Mouse (Mus musculus): Measurements from ENCODE around the gene Cnmd. TPM values are rescaled to one million over a fixed set of nuclear protein-coding genes. Genes with fewer than 3 reads are reported as not detected.

Gene Cnmd
- polyA plus RNA-seq, 1 experiment from 2014 or later: 0.25 TPM

DNA sequence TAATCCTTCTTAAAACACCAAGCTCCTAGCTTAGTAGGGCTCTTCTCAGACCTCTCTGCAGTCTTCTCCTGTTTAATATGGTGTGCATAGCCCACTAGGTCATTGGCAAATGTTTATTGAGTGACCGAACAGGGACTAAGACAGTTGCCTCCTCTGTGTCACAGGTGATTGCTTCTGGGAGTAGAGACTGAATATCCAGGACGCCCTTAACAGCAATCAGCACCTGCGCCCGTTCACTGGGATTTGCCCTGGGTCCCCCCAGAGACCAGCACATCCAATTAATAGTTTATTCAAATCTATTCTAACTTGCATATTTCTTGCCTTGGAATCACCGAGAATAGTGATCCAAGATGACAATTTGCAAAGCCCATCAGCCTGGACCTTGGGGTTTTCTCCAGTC lies 10.6 kb upstream of the Cnmd start:
- ATAC-seq: no peak
- Histone ChIP-seq H3K36me3 (no peaks in the 10 kb centered on the region), H3K27me3 (replicated peaks) (no peaks in the 10 kb centered on the region), H3K9ac (no peak overlapping the region), H3K4me1 (replicated peaks) (no peaks in the 10 kb centered on the region), H3K4me2 (replicated peaks) (no peak overlapping the region), H3K4me3 (replicated peaks) (no peak overlapping the region), H3K27ac (no peak overlapping the region), H3K9me3 (no peaks in the 10 kb centered on the region)
- 83% methylated on average over 5 of the region's 5 CpGs for WGBS

DNA sequence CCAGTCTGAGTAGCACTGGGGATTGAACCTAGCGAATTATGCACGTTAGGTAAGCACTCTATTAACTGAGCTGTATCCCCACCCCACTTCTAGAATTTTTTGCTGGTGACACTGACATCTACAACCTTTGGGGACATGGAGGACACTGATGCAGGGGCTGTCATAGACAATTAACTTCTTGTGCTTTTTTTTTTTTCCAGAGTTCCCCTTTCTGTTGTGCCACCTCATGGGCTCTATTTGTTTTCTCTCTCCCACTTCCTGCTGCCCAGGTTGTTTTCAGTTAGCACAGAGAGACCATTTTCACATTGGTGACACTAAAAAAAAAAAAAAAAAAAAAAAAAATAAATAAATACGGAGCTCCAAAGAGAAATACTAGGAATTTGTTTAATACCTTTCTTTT lies 9.0 kb upstream of the Cnmd start:
- H3K36me3 ChIP-seq: no peaks in the 10 kb centered on the region
- no peaks in the 10 kb centered on the region for H3K27me3 ChIP-seq (replicated peaks)
- 78% methylated on average over 3 of the region's 3 CpGs for WGBS
- H3K9me3 ChIP-seq: no peaks in the 10 kb centered on the region
- no peak overlapping the region for H3K4me2 ChIP-seq (replicated peaks)
- no peak for ATAC-seq
- no peaks in the 10 kb centered on the region for H3K4me1 ChIP-seq (replicated peaks)
- no peak overlapping the region for H3K27ac ChIP-seq
- no peak overlapping the region for H3K9ac ChIP-seq
- H3K4me3 ChIP-seq (replicated peaks): no peak overlapping the region

GRCm38 (mm10) chr14:79661005-79661917 lies 709 bp downstream of the Cnmd start:
- peak; percentile 96 for ATAC-seq
- 19% methylated on average over 33 of the region's 33 CpGs for whole genome bisulfite sequencing
- Histone ChIP-seq H3K4me3 (replicated peaks) (peak overlapping the region; percentile 7; the same call in 1 of the 2 replicates), H3K9me3 (no peaks in the 10 kb centered on the region), H3K4me1 (replicated peaks) (no peaks in the 10 kb centered on the region), H3K4me2 (replicated peaks) (peak overlapping the region; percentile 59), H3K27me3 (replicated peaks) (peaks cover 3% of the 10 kb centered on the region; the same call in 1 of the 2 replicates), H3K36me3 (no peaks in the 10 kb centered on the region), H3K27ac (no peak overlapping the region), H3K9ac (no peak overlapping the region)

DNA sequence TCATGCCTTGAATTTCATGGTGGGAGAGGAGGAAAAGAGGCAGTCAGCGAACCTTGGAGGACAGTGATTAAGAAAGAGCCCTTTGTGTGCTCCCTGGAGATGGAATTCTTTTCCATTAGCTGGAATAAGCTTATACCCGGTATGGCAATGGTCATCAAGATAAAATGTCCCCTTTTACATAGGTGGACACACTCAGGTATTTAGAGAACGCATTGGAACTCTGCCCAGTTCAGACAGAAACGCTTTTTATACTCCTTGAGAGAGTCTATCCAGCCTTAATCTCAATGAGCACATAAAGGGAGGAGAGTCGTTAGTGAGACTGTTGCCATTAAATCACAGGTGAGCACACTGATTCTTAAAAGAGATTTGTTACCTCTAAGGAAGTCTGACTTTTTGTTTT lies 1.5 kb downstream of the Cnmd start:
- Histone ChIP-seq H3K4me1 (replicated peaks) (no peaks in the 10 kb centered on the region), H3K4me2 (replicated peaks) (no peak overlapping the region), H3K9me3 (no peaks in the 10 kb centered on the region), H3K4me3 (replicated peaks) (no peak overlapping the region), H3K27me3 (replicated peaks) (peaks cover 3% of the 10 kb centered on the region; the same call in 1 of the 2 replicates), H3K36me3 (no peaks in the 10 kb centered on the region), H3K9ac (no peak overlapping the region), H3K27ac (no peak overlapping the region)
- 56% methylated on average over 5 of the region's 5 CpGs for WGBS
- no peak for ATAC-seq

- Histone ChIP-seq H3K4me2 (replicated peaks) (no peak overlapping the region), H3K36me3 (no peaks in the 10 kb centered on the region), H3K9me3 (no peaks in the 10 kb centered on the region), H3K9ac (no peak overlapping the region), H3K27me3 (replicated peaks) (peaks cover 3% of the 10 kb centered on the region; the same call in 1 of the 2 replicates), H3K4me1 (replicated peaks) (no peaks in the 10 kb centered on the region), H3K27ac (no peak overlapping the region), H3K4me3 (replicated peaks) (no peak overlapping the region)
- 81% methylated on average over 6 of the region's 6 CpGs for WGBS
- ATAC-seq: no peak
Measured at GRCm38 (mm10) chr14:79658748-79659508, 3.0 kb downstream of the Cnmd start.

- H3K4me1 ChIP-seq (replicated peaks): no peaks in the 10 kb centered on the region
- H3K27me3 ChIP-seq (replicated peaks): peaks cover 3% of the 10 kb centered on the region; the same call in 1 of the 2 replicates
- no peak overlapping the region for H3K27ac ChIP-seq
- ATAC-seq: no peak
- no peaks in the 10 kb centered on the region for H3K36me3 ChIP-seq
- H3K9me3 ChIP-seq: no peaks in the 10 kb centered on the region
- 77% methylated on average over 5 of the region's 5 CpGs for WGBS
- no peak overlapping the region for H3K4me2 ChIP-seq (replicated peaks)
- H3K9ac ChIP-seq: no peak overlapping the region
- no peak overlapping the region for H3K4me3 ChIP-seq (replicated peaks)
Measured at GRCm38 (mm10) chr14:79658286-79658685, 3.7 kb downstream of the Cnmd start.

DNA sequence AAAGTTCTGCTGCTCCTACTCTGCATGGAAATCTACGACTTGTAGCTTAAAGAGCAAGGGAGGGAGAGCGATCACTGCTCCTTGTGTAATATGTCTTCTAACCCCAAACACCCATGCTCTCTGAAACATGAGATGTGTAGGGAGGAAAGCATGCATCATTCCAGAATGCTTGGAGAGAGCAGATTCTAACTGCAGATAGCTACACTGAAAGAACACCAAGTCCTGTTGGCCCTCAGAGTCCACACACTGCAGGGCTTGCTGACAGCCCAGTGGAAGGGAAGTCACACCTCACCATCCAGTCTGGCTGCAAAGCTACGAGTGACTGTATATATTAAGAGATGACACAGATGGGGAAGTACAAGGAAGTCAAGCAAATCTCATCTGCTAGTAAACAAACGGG lies 9.3 kb downstream of the Cnmd start:
- ATAC-seq: no peak
- 49% methylated on average over 4 of the region's 4 CpGs for WGBS
- Histone ChIP-seq H3K4me1 (replicated peaks) (no peaks in the 10 kb centered on the region), H3K27me3 (replicated peaks) (no peaks in the 10 kb centered on the region), H3K27ac (no peak overlapping the region), H3K36me3 (no peaks in the 10 kb centered on the region), H3K9me3 (no peaks in the 10 kb centered on the region), H3K9ac (no peak overlapping the region), H3K4me3 (replicated peaks) (no peak overlapping the region), H3K4me2 (replicated peaks) (no peak overlapping the region)

GRCm38 (mm10) chr14:79649680-79650079 lies 12.3 kb downstream of the Cnmd start:
- H3K27me3 ChIP-seq (replicated peaks): no peaks in the 10 kb centered on the region
- H3K4me2 ChIP-seq (replicated peaks): no peak overlapping the region
- no peaks in the 10 kb centered on the region for H3K9me3 ChIP-seq
- H3K27ac ChIP-seq: no peak overlapping the region
- WGBS: 57% methylated on average over 3 of the region's 3 CpGs
- no peak overlapping the region for H3K4me3 ChIP-seq (replicated peaks)
- no peaks in the 10 kb centered on the region for H3K36me3 ChIP-seq
- H3K9ac ChIP-seq: no peak overlapping the region
- ATAC-seq: no peak
- no peaks in the 10 kb centered on the region for H3K4me1 ChIP-seq (replicated peaks)

- no peak overlapping the region for H3K9ac ChIP-seq
- no peak for ATAC-seq
- H3K4me2 ChIP-seq (replicated peaks): no peak overlapping the region
- WGBS: 16% methylated on average over 11 of the region's 11 CpGs
- H3K27me3 ChIP-seq (replicated peaks): no peaks in the 10 kb centered on the region
- H3K36me3 ChIP-seq: no peaks in the 10 kb centered on the region
- H3K27ac ChIP-seq: no peak overlapping the region
- H3K4me1 ChIP-seq (replicated peaks): no peaks in the 10 kb centered on the region
- H3K9me3 ChIP-seq: no peaks in the 10 kb centered on the region
- H3K4me3 ChIP-seq (replicated peaks): no peak overlapping the region
Measured at GRCm38 (mm10) chr14:79645378-79645777, 16.6 kb downstream of the Cnmd start.

- Histone ChIP-seq H3K4me1 (replicated peaks) (no peaks in the 10 kb centered on the region), H3K9me3 (no peaks in the 10 kb centered on the region), H3K9ac (no peak overlapping the region), H3K4me2 (replicated peaks) (no peak overlapping the region), H3K4me3 (replicated peaks) (no peak overlapping the region), H3K27ac (no peak overlapping the region), H3K36me3 (no peaks in the 10 kb centered on the region), H3K27me3 (replicated peaks) (no peaks in the 10 kb centered on the region)
- 78% methylated on average over 9 of the region's 9 CpGs for WGBS
- ATAC-seq: 0 out of 2 replicates have a peak, but pooled peaks have one; percentile 49
Measured at GRCm38 (mm10) chr14:79642063-79642462, 19.9 kb downstream of the Cnmd start.

DNA sequence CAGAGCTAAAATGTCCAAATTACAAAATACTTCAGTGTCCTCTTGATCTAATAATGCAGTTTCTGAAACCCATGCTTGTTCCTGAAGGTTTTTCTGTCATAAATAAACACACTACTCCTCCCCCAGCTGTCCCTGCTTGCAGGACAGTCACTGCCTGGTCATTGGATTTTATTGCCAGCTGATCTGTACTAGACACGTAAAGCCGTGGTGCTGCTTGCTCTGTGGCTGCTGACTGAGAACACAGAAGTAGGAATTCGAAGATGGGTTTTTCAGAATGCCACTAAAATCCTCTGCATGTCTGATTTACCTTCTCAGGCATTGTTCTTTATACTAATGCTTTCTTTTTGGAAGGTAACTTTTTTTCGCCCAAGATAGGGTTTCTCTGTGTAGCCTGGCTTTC lies 25.2 kb downstream of the Cnmd start:
- no peak for ATAC-seq
- no peak overlapping the region for H3K27ac ChIP-seq
- no peaks in the 10 kb centered on the region for H3K9me3 ChIP-seq
- WGBS: 59% methylated on average over 4 of the region's 4 CpGs
- H3K36me3 ChIP-seq: no peaks in the 10 kb centered on the region
- H3K4me3 ChIP-seq (replicated peaks): no peak overlapping the region
- H3K4me1 ChIP-seq (replicated peaks): no peaks in the 10 kb centered on the region
- no peak overlapping the region for H3K4me2 ChIP-seq (replicated peaks)
- no peaks in the 10 kb centered on the region for H3K27me3 ChIP-seq (replicated peaks)
- H3K9ac ChIP-seq: no peak overlapping the region

- Histone ChIP-seq H3K27ac (no peak overlapping the region), H3K4me1 (replicated peaks) (no peaks in the 10 kb centered on the region), H3K27me3 (replicated peaks) (no peaks in the 10 kb centered on the region), H3K4me3 (replicated peaks) (no peak overlapping the region), H3K36me3 (peaks cover 7% of the 10 kb centered on the region; the same call in 1 of the 2 replicates), H3K4me2 (replicated peaks) (no peak overlapping the region), H3K9me3 (no peaks in the 10 kb centered on the region), H3K9ac (no peak overlapping the region)
- WGBS: 89% methylated on average over 2 of the region's 2 CpGs
- ATAC-seq: no peak
Measured at GRCm38 (mm10) chr14:79633196-79633595, 28.8 kb downstream of the Cnmd start.

Data from intestine, embryonic 15.5 days (tissue).